Mouse (Mus musculus) embryonic fibroblast, embryonic 13.5 days (primary cell): ENCODE measurements around the gene Gm49368. TPM values are rescaled to one million over a fixed set of nuclear protein-coding genes. Genes with fewer than 3 reads are reported as not detected.

Source experiments
- H3K27ac ChIP-seq: 2 replicates; pipeline ENCODE4 v1.5.1; 2012; ENCODE audit warnings: low read length, control low read depth, inconsistent platforms; ENCODE audit not compliant: insufficient read depth
- H3K4me1 ChIP-seq: 2 replicates; pipeline ENCODE4 v1.6.1; 2011; ENCODE audit warnings: low read length; ENCODE audit not compliant: control insufficient read depth, insufficient read depth
- H3K4me3 ChIP-seq: 2 replicates; pipeline ENCODE4 v1.5.1; 2011; ENCODE audit warnings: mild to moderate bottlenecking, control low read depth, low read length; ENCODE audit not compliant: insufficient read depth
- CTCF ChIP-seq: IDR thresholded peaks from 2 replicates; pipeline ENCODE4 v1.5.1; 2011; ENCODE audit warnings: mild to moderate bottlenecking, control low read depth, low read length, moderate library complexity, borderline replicate concordance; ENCODE audit not compliant: insufficient read depth
- POLR2A ChIP-seq: IDR thresholded peaks from 2 replicates; pipeline ENCODE4 v1.6.1; 2011; ENCODE audit warnings: low read depth, mild to moderate bottlenecking, control low read depth, low read length, moderate library complexity
- polyA plus RNA-seq: library from polyadenylated mRNA; stranded (reverse); fragments of >200 nt; gene quantifications from 2 replicates; pipeline ENCODE4 v1.2.4, GENCODE M21; 2011; ENCODE audit warnings: low read depth; ENCODE audit not compliant: missing spikeins, insufficient read length

Gm49368 gene
- polyA plus RNA-seq, 1 experiment = 0.11 TPM

- TF ChIP-seq CTCF (no peak), POLR2A (no peak)
- H3K4me1 ChIP-seq = no peaks in the 10 kb centered on the region
- no peak overlapping the region for H3K4me3 ChIP-seq
- H3K27ac ChIP-seq = no peak overlapping the region
Measured at GRCm38 (mm10) chr7:128080012-128080411, 17.5 kb downstream of the Gm49368 start.

GRCm38 (mm10) chr7:128089141-128089540 is 26.7 kb downstream of the Gm49368 start:
- no peak overlapping the region for H3K4me3 ChIP-seq
- no peak overlapping the region for H3K27ac ChIP-seq
- TF ChIP-seq POLR2A (no peak), CTCF (no peak)
- H3K4me1 ChIP-seq = no peaks in the 10 kb centered on the region

- no peak overlapping the region for H3K4me3 ChIP-seq
- TF ChIP-seq POLR2A (no peak), CTCF (no peak)
- no peaks in the 10 kb centered on the region for H3K4me1 ChIP-seq
- no peak overlapping the region for H3K27ac ChIP-seq
Measured at GRCm38 (mm10) chr7:128098135-128098534, 35.7 kb downstream of the Gm49368 start.

GRCm38 (mm10) chr7:128100742-128101357 is 38.4 kb downstream of the Gm49368 start:
- Histone ChIP-seq H3K4me3 (no peak overlapping the region), H3K27ac (no peak overlapping the region), H3K4me1 (no peaks in the 10 kb centered on the region)
- no peak for TF ChIP-seq CTCF
- no peak for TF ChIP-seq POLR2A

- Histone ChIP-seq H3K4me3 (no peak overlapping the region), H3K4me1 (no peaks in the 10 kb centered on the region), H3K27ac (no peak overlapping the region)
- TF ChIP-seq CTCF = no peak; the same call in 1 of the 2 replicates
- TF ChIP-seq POLR2A = no peak
Measured at GRCm38 (mm10) chr7:128105246-128105645, 42.8 kb downstream of the Gm49368 start.

- Histone ChIP-seq H3K4me3 (no peak overlapping the region), H3K27ac (no peak overlapping the region), H3K4me1 (no peaks in the 10 kb centered on the region)
- TF ChIP-seq POLR2A (no peak), CTCF (no peak)
Measured at GRCm38 (mm10) chr7:128107462-128107861, 45.0 kb downstream of the Gm49368 start.

GRCm38 (mm10) chr7:128110314-128110713 is 47.8 kb downstream of the Gm49368 start:
- TF ChIP-seq POLR2A = no peak
- TF ChIP-seq CTCF = no peak
- H3K27ac ChIP-seq = no peak overlapping the region
- no peaks in the 10 kb centered on the region for H3K4me1 ChIP-seq
- H3K4me3 ChIP-seq = no peak overlapping the region

- Histone ChIP-seq H3K4me1 (no peaks in the 10 kb centered on the region), H3K4me3 (no peak overlapping the region), H3K27ac (no peak overlapping the region)
- TF ChIP-seq POLR2A (no peak), CTCF (no peak)
Measured at GRCm38 (mm10) chr7:128112131-128112530, 49.6 kb downstream of the Gm49368 start.

- no peak overlapping the region for H3K4me3 ChIP-seq
- TF ChIP-seq POLR2A (no peak), CTCF (no peak)
- H3K27ac ChIP-seq = no peak overlapping the region
- H3K4me1 ChIP-seq = no peaks in the 10 kb centered on the region
Measured at GRCm38 (mm10) chr7:128114371-128115105, 52.1 kb downstream of the Gm49368 start.
